Mouse (Mus musculus): Measurements from ENCODE around the gene Zfp12.

The Zfp12 gene

GRCm38 (mm10) chr5:143268985-143269362, 34.0 kb downstream of the Zfp12 start:
- DNase-seq: no peak

- peak; percentile 84 for DNase-seq
Observed at GRCm38 (mm10) chr5:143269363-143270150, 34.6 kb downstream of the Zfp12 start, which contains the start of gene Zfp316. Gene Zfp316, minus strand, starts transcription at chr5:143270022.

- DNase-seq: no peak
Observed at GRCm38 (mm10) chr5:143270151-143270519, 35.2 kb downstream of the Zfp12 start.

GRCm38 (mm10) chr5:143271642-143272041, 36.7 kb downstream of the Zfp12 start:
- DNase-seq: no peak

GRCm38 (mm10) chr5:143272108-143272507, 37.1 kb downstream of the Zfp12 start:
- DNase-seq: no peak

- DNase-seq: no peak
Observed at GRCm38 (mm10) chr5:143272540-143273330, 37.8 kb downstream of the Zfp12 start.

- DNase-seq: no peak
Observed at GRCm38 (mm10) chr5:143275761-143276160, 40.8 kb downstream of the Zfp12 start.

- DNase-seq: no peak
Observed at GRCm38 (mm10) chr5:143279247-143279646, 44.3 kb downstream of the Zfp12 start.

GRCm38 (mm10) chr5:143284762-143285161, 49.8 kb downstream of the Zfp12 start:
- no peak for DNase-seq

GRCm38 (mm10) chr5:143287774-143288328, 52.9 kb downstream of the Zfp12 start:
- DNase-seq: no peak

GRCm38 (mm10) chr5:143288378-143288911, 53.5 kb downstream of the Zfp12 start:
- no peak for DNase-seq

- DNase-seq: no peak
Observed at GRCm38 (mm10) chr5:143289299-143289698, 54.3 kb downstream of the Zfp12 start.

- DNase-seq: no peak
Observed at GRCm38 (mm10) chr5:143292879-143293278, 57.9 kb downstream of the Zfp12 start.

GRCm38 (mm10) chr5:143293404-143293803, 58.4 kb downstream of the Zfp12 start, which contains the start of gene Zfp853:
Gene Zfp853, minus strand, starts transcription at chr5:143293623.
- DNase-seq: peak; percentile 56

- DNase-seq: no peak
Observed at GRCm38 (mm10) chr5:143294862-143295261, 59.9 kb downstream of the Zfp12 start.

GRCm38 (mm10) chr5:143295330-143295729, 60.4 kb downstream of the Zfp12 start:
- DNase-seq: no peak

- peak; percentile 59 for DNase-seq
Observed at GRCm38 (mm10) chr5:143297986-143298385, 63.0 kb downstream of the Zfp12 start.

GRCm38 (mm10) chr5:143298391-143298790, 63.4 kb downstream of the Zfp12 start:
- DNase-seq: no peak
